Mouse (Mus musculus): Measurements from ENCODE around the gene Scyl2. TPM values are rescaled to one million over a fixed set of nuclear protein-coding genes. Genes with fewer than 3 reads are reported as not detected.
"Not testable (repeated sequence)": the region's sequence is repeated elsewhere in the genome, so short reads cannot be mapped to it uniquely, and the experiment has no call there.

The Scyl2 gene
- polyA plus RNA-seq, 1 experiment, result 25.7 TPM

- TF ChIP-seq POLR2A (IDR thresholded peaks at IDR 0.05; ENCODE audit: extremely low read depth, insufficient read depth, low read length), result no peak
- TF ChIP-seq CTCF (IDR thresholded peaks at IDR 0.05; ENCODE audit: extremely low read depth, insufficient read depth, low read length), result no peak
- no peak overlapping the region for H3K4me3 ChIP-seq (ENCODE audit: insufficient read depth, low read length)
- no peaks in the 10 kb centered on the region for H3K4me1 ChIP-seq (ENCODE audit: control insufficient read depth, insufficient read depth, low read length)
- H3K27ac ChIP-seq (ENCODE audit: insufficient read depth, low read length), result no peak overlapping the region
These were observed 21.3 kb upstream of the Scyl2 start for GRCm38 (mm10) chr10:89707397-89707796.

GRCm38 (mm10) chr10:89703042-89703441 is 17.0 kb upstream of the Scyl2 start:
- no peak overlapping the region for H3K4me3 ChIP-seq (ENCODE audit: insufficient read depth, low read length)
- H3K27ac ChIP-seq (ENCODE audit: insufficient read depth, low read length), result no peak overlapping the region
- no peak for TF ChIP-seq CTCF (IDR thresholded peaks at IDR 0.05; ENCODE audit: extremely low read depth, insufficient read depth, low read length)
- H3K4me1 ChIP-seq (ENCODE audit: control insufficient read depth, insufficient read depth, low read length), result no peaks in the 10 kb centered on the region

- no peak overlapping the region for H3K4me3 ChIP-seq (ENCODE audit: insufficient read depth, low read length)
- H3K27ac ChIP-seq (ENCODE audit: insufficient read depth, low read length), result no peak overlapping the region
- TF ChIP-seq POLR2A (IDR thresholded peaks at IDR 0.05; ENCODE audit: extremely low read depth, insufficient read depth, low read length) (no peak), CTCF (IDR thresholded peaks at IDR 0.05; ENCODE audit: extremely low read depth, insufficient read depth, low read length) (no peak)
- H3K4me1 ChIP-seq (ENCODE audit: control insufficient read depth, insufficient read depth, low read length), result no peaks in the 10 kb centered on the region
These were observed 11.9 kb upstream of the Scyl2 start for GRCm38 (mm10) chr10:89697956-89698355.

GRCm38 (mm10) chr10:89696270-89696669 is 10.2 kb upstream of the Scyl2 start:
- H3K4me1 ChIP-seq (ENCODE audit: control insufficient read depth, insufficient read depth, low read length); H3K27ac ChIP-seq (ENCODE audit: insufficient read depth, low read length); H3K4me3 ChIP-seq (ENCODE audit: insufficient read depth, low read length): not testable (repeated sequence)

- TF ChIP-seq CTCF (IDR thresholded peaks at IDR 0.05; ENCODE audit: extremely low read depth, insufficient read depth, low read length) (no peak), POLR2A (IDR thresholded peaks at IDR 0.05; ENCODE audit: extremely low read depth, insufficient read depth, low read length) (no peak)
- H3K4me1 ChIP-seq (ENCODE audit: control insufficient read depth, insufficient read depth, low read length), result no peaks in the 10 kb centered on the region
- no peak overlapping the region for H3K27ac ChIP-seq (ENCODE audit: insufficient read depth, low read length)
- no peak overlapping the region for H3K4me3 ChIP-seq (ENCODE audit: insufficient read depth, low read length)
These were observed 9.3 kb upstream of the Scyl2 start for GRCm38 (mm10) chr10:89695194-89695911.

- TF ChIP-seq POLR2A (IDR thresholded peaks at IDR 0.05; ENCODE audit: extremely low read depth, insufficient read depth, low read length) (no peak), CTCF (IDR thresholded peaks at IDR 0.05; ENCODE audit: extremely low read depth, insufficient read depth, low read length) (no peak)
- no peaks in the 10 kb centered on the region; the same call in 1 of the 2 replicates for H3K4me1 ChIP-seq (ENCODE audit: control insufficient read depth, insufficient read depth, low read length)
- no peak overlapping the region for H3K27ac ChIP-seq (ENCODE audit: insufficient read depth, low read length)
- H3K4me3 ChIP-seq (ENCODE audit: insufficient read depth, low read length), result no peak overlapping the region
These were observed 3.9 kb upstream of the Scyl2 start for GRCm38 (mm10) chr10:89690021-89690420.

GRCm38 (mm10) chr10:89687455-89687854 is 1.4 kb upstream of the Scyl2 start:
- Histone ChIP-seq H3K27ac (ENCODE audit: insufficient read depth, low read length) (no peak overlapping the region), H3K4me3 (ENCODE audit: insufficient read depth, low read length) (no peak overlapping the region; the same call in 1 of the 2 replicates), H3K4me1 (ENCODE audit: control insufficient read depth, insufficient read depth, low read length) (no peaks in the 10 kb centered on the region; the same call in 1 of the 2 replicates)
- TF ChIP-seq POLR2A (IDR thresholded peaks at IDR 0.05; ENCODE audit: extremely low read depth, insufficient read depth, low read length), result no peak
- TF ChIP-seq CTCF (IDR thresholded peaks at IDR 0.05; ENCODE audit: extremely low read depth, insufficient read depth, low read length), result no peak

GRCm38 (mm10) chr10:89685391-89686138 is 520 bp downstream of the Scyl2 start:
- Histone ChIP-seq H3K27ac (ENCODE audit: insufficient read depth, low read length) (peak overlapping the region; percentile 43; the same call in 1 of the 2 replicates), H3K4me1 (ENCODE audit: control insufficient read depth, insufficient read depth, low read length) (no peaks in the 10 kb centered on the region; the same call in 1 of the 2 replicates), H3K4me3 (ENCODE audit: insufficient read depth, low read length) (peak overlapping the region; percentile 67)
- TF ChIP-seq CTCF (IDR thresholded peaks at IDR 0.05; ENCODE audit: extremely low read depth, insufficient read depth, low read length), result no peak

GRCm38 (mm10) chr10:89682961-89683360 is 3.1 kb downstream of the Scyl2 start:
- H3K4me1 ChIP-seq (ENCODE audit: control insufficient read depth, insufficient read depth, low read length), result no peaks in the 10 kb centered on the region; the same call in 1 of the 2 replicates
- H3K4me3 ChIP-seq (ENCODE audit: insufficient read depth, low read length), result no peak overlapping the region
- no peak for TF ChIP-seq CTCF (IDR thresholded peaks at IDR 0.05; ENCODE audit: extremely low read depth, insufficient read depth, low read length)
- TF ChIP-seq POLR2A (IDR thresholded peaks at IDR 0.05; ENCODE audit: extremely low read depth, insufficient read depth, low read length), result no peak
- no peak overlapping the region for H3K27ac ChIP-seq (ENCODE audit: insufficient read depth, low read length)

- Histone ChIP-seq H3K4me3 (ENCODE audit: insufficient read depth, low read length) (no peak overlapping the region), H3K4me1 (ENCODE audit: control insufficient read depth, insufficient read depth, low read length) (no peaks in the 10 kb centered on the region; the same call in 1 of the 2 replicates), H3K27ac (ENCODE audit: insufficient read depth, low read length) (no peak overlapping the region)
- TF ChIP-seq CTCF (IDR thresholded peaks at IDR 0.05; ENCODE audit: extremely low read depth, insufficient read depth, low read length) (no peak), POLR2A (IDR thresholded peaks at IDR 0.05; ENCODE audit: extremely low read depth, insufficient read depth, low read length) (no peak)
These were observed 3.9 kb downstream of the Scyl2 start for GRCm38 (mm10) chr10:89682157-89682556.

Measured in cortical plate, adult 2 months (tissue).